Mouse (Mus musculus) spleen, adult 2 months (tissue): ENCODE results near the gene Dock4.

ENCODE experiments used
- CTCF ChIP-seq: fragments of 200-500 bp; IDR thresholded peaks from 2 replicates; pipeline ENCODE4 v1.5.1; 2011; ENCODE audit warnings: mild to moderate bottlenecking, inconsistent platforms; ENCODE audit not compliant: insufficient read depth, insufficient read length, insufficient replicate concordance; ENCODE audit errors: extremely low read depth
- POLR2A ChIP-seq: fragments of 200-500 bp; IDR thresholded peaks from 2 replicates; pipeline ENCODE4 v1.6.1; 2011; ENCODE audit warnings: low read depth, low read length, inconsistent platforms

DNA sequence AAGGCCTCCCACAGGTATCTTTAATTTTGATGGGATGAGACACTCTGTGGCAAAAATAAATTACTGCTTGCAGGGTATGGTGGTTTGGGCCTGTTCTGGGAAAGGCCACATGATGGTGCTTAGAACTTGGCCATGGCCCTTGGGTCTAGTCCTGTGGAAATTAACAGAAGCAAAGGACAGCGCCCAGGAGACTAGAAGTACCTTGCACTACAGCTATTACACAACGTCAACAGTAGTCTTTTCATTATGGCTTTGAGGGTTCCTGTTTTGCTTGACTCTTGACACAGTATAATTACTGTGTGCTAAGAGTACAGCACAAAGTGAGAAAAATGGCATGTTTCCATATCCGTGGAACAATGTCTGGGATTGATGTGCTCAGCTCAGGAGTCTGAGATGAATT is 300.3 kb downstream of the Dock4 start:
- TF ChIP-seq POLR2A (no peak), CTCF (no peak)
